Mouse (Mus musculus): ENCODE measurements around the gene Gm128. TPM values are rescaled to one million over a fixed set of nuclear protein-coding genes. Genes with fewer than 3 reads are reported as not detected.

Gene Gm128
- polyA plus RNA-seq (2016; fragmentation: Nextera tagmentation; extraction: Ambion mirVana), result 0.65 and 0.92 TPM in 2 replicates

DNA sequence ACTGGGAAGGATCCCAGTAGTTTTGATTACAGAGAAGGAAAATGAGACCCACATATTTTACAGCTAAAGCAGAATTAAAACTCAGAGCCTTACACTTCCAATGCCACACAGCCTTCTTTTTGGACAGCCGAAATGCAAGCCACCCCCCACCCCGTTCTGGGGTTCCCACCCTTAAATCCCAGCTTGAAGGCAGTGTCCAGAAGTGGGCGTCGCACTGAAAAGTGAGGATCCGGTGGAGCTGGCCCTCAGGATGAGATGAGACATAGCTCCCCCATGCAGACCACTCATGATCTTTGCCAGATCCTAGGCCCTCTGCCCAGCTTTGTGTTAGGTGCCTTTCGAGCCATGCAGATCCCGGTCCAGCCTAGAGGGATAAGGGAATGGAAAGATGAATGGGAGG lies at the start of gene Gm128:
Gene Gm128, minus strand, starts transcription at position 101 of the 400 bp plus-strand sequence.
- H3K36me3 ChIP-seq, result peaks cover 31% of the 10 kb centered on the region
- H3K9me3 ChIP-seq (replicated peaks), result no peaks in the 10 kb centered on the region
- peaks cover 17% of the 10 kb centered on the region for H3K4me1 ChIP-seq
- H3K27ac ChIP-seq, result peak within 1 kb of the TSS; percentile 67
- no peaks in the 10 kb centered on the region for H3K27me3 ChIP-seq (ENCODE audit: low read depth, poor library complexity, severe bottlenecking)
- 80% methylated on average over 7 of the region's 7 CpGs for WGBS
- no peak for DNase-seq (ENCODE audit: low spot score)
- peak within 1 kb of the TSS; percentile 36 for H3K4me3 ChIP-seq

DNA sequence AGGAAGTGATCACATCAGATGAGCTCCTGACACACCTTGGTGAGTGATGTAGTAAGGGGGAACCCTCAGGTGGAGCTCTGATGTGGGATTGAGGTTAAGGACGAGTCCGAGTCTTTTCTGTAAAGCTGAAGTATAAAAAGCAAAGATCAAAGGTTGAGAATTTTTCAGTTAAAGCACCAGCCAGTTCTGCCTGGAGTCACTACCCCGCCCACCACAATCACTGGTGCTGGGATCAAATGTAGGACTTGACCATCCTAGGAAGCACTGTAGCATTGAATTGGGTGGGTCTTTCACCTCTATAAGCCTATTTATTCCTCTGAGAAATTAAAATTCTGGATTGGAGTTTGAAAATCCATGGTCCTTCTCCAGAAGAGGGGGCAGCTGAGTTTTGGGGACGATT lies 49.6 kb upstream of the Gm128 start:
- WGBS, result 88% methylated on average over 4 of the region's 4 CpGs
- no peak for DNase-seq (ENCODE audit: low spot score)
- Histone ChIP-seq H3K27me3 (ENCODE audit: low read depth, poor library complexity, severe bottlenecking) (no peaks in the 10 kb centered on the region), H3K4me1 (0 out of 2 replicates have a peak, but pooled peaks cover 4% of the 10 kb centered on the region), H3K27ac (no peak overlapping the region), H3K4me3 (no peak overlapping the region), H3K36me3 (peaks cover 72% of the 10 kb centered on the region), H3K9me3 (replicated peaks) (no peaks in the 10 kb centered on the region)

DNA sequence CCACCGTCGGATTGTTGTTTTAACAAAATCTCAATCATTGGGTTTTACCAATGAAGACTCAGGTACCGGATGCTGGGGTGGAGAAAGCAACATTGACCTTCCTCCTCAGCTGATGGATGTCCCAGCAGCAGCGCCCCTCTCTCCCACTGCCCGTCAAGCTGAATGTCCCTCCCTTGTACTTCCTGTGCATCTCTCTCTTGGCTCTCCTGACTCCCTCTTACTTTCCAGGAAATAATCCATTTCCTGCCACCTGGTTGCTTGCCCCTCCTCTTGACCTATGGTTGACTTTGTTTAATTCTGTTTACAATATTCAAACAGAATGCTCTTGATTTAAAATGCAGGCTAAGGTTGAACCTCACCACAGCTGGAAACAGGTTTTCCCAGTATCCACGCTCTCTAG lies 48.8 kb upstream of the Gm128 start:
- H3K4me3 ChIP-seq, result no peak overlapping the region
- no peaks in the 10 kb centered on the region for H3K4me1 ChIP-seq
- H3K27ac ChIP-seq, result no peak overlapping the region
- H3K27me3 ChIP-seq (ENCODE audit: low read depth, poor library complexity, severe bottlenecking), result no peaks in the 10 kb centered on the region
- H3K36me3 ChIP-seq, result peaks cover 65% of the 10 kb centered on the region
- WGBS, result 79% methylated on average over 6 of the region's 6 CpGs
- no peak for DNase-seq (ENCODE audit: low spot score)
- no peaks in the 10 kb centered on the region for H3K9me3 ChIP-seq (replicated peaks)

DNA sequence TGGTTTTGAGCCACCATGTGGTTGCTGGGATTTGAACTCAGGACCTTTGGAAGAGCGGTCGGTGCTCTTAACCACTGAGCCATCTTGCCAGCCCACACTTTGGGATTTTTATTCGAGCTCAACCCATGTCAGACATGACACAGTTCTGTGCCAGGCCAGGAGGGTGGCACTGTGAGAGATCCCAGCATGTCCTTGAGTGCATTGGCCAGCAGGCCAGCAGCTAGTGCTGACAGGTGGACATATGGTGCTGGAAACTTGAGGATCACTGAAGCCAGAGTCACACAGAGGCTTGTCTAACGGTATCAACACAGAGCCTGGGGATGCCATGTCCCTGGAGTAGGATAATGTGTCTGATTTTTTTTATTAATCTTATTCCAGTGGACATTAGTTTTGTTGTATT lies 48.0 kb upstream of the Gm128 start:
- Histone ChIP-seq H3K9me3 (replicated peaks) (no peaks in the 10 kb centered on the region), H3K4me3 (no peak overlapping the region), H3K27ac (no peak overlapping the region), H3K4me1 (peaks cover 5% of the 10 kb centered on the region), H3K36me3 (peaks cover 58% of the 10 kb centered on the region), H3K27me3 (ENCODE audit: low read depth, poor library complexity, severe bottlenecking) (no peaks in the 10 kb centered on the region)
- DNase-seq (ENCODE audit: low spot score), result no peak
- 94% methylated on average over 4 of the region's 4 CpGs for WGBS

DNA sequence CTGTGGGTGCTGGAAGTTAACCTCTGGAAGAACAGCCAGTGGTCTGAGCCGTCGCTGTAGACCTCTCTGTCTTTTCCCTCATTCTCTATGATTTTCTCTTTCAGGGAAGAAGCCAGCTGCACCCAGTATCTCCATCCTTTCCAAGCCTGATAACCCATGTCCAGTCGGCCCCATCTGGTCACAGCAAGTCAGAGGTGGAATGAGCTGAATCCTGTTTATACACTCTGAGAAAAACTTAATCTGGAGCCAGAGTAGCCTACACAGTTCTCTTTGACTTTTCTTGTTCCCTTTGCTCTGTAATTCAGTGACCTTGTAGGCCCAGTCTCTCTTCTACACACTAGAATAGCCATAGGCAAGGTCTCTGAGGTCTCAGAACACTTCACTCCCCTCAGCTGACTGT lies 46.1 kb upstream of the Gm128 start:
- H3K36me3 ChIP-seq, result peaks cover 40% of the 10 kb centered on the region
- no peak overlapping the region for H3K27ac ChIP-seq
- no peaks in the 10 kb centered on the region for H3K27me3 ChIP-seq (ENCODE audit: low read depth, poor library complexity, severe bottlenecking)
- no peak for DNase-seq (ENCODE audit: low spot score)
- no peak overlapping the region for H3K4me3 ChIP-seq
- peaks cover 15% of the 10 kb centered on the region for H3K4me1 ChIP-seq
- 90% methylated on average over 3 of the region's 3 CpGs for WGBS
- H3K9me3 ChIP-seq (replicated peaks), result no peaks in the 10 kb centered on the region

DNA sequence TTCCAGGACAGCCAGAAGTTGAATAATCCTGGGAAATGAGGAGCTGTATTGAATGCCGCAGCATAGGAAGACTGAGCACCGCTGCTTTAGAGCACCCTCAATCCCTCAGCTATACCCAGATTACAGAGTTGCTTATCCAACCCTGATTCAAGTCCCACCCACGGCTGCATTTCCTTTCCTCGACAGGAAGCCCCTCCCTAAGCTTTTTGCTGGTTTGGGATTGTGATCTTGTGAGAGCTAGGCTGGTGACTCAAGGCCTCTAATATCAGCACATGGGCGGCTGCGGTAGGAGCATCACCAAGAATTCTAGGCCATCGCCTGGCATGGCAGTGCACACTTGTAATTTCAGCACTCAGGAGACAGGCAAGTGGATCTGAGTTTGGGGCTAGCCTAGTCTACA lies 45.1 kb upstream of the Gm128 start:
- Histone ChIP-seq H3K9me3 (replicated peaks) (no peaks in the 10 kb centered on the region), H3K27me3 (ENCODE audit: low read depth, poor library complexity, severe bottlenecking) (no peaks in the 10 kb centered on the region), H3K4me3 (no peak overlapping the region), H3K4me1 (peaks cover 22% of the 10 kb centered on the region), H3K27ac (no peak overlapping the region), H3K36me3 (peaks cover 32% of the 10 kb centered on the region)
- 90% methylated on average over 7 of the region's 7 CpGs for WGBS
- no peak for DNase-seq (ENCODE audit: low spot score)

DNA sequence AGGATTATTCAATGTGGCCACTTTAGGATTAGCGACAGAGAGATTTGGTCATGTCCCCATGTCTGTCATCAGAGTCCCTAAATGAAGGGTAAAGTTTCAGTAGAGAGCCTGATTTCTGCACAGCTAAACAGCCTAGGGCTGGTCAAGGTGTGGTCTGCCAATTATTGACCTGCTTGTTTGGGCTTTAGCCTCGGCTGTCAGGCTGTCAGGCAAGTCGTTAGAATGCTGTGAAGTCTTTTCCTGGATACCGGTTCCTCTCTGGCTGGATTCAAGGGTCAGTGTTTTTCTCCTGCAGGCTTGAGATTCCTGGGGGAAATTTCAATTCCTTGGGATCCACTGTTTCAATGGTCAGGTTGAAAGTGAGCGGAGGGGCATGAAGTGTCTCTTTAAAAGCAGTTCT lies 44.6 kb upstream of the Gm128 start:
- Histone ChIP-seq H3K4me3 (no peak overlapping the region), H3K9me3 (replicated peaks) (no peaks in the 10 kb centered on the region), H3K27ac (no peak overlapping the region), H3K4me1 (peaks cover 22% of the 10 kb centered on the region), H3K27me3 (ENCODE audit: low read depth, poor library complexity, severe bottlenecking) (no peaks in the 10 kb centered on the region), H3K36me3 (peaks cover 27% of the 10 kb centered on the region)
- DNase-seq (ENCODE audit: low spot score), result no peak
- WGBS, result 67% methylated on average over 5 of the region's 5 CpGs

DNA sequence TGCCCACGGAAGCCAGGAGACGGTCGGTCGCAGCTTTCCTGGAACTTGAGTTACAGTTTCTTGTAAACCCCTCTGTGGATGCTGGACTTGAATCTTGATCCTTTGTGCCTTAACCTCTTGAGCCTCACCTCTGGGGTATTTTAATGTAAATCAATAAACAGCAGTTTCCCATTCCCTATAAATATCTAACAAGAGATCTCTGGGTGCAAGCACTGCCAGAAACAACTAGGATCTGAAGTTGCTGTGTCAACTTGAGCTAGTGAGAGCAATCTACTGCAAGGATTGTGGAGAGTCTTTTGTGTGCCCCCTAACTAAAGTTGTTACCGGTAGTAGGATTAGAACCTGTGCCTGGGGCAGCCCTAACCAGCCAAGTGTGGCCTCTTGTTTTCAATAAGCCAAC lies 44.0 kb upstream of the Gm128 start:
- Histone ChIP-seq H3K4me3 (no peak overlapping the region), H3K27ac (no peak overlapping the region), H3K27me3 (ENCODE audit: low read depth, poor library complexity, severe bottlenecking) (no peaks in the 10 kb centered on the region), H3K36me3 (peaks cover 21% of the 10 kb centered on the region), H3K9me3 (replicated peaks) (no peaks in the 10 kb centered on the region), H3K4me1 (peaks cover 26% of the 10 kb centered on the region)
- 96% methylated on average over 5 of the region's 5 CpGs for WGBS
- no peak for DNase-seq (ENCODE audit: low spot score)

DNA sequence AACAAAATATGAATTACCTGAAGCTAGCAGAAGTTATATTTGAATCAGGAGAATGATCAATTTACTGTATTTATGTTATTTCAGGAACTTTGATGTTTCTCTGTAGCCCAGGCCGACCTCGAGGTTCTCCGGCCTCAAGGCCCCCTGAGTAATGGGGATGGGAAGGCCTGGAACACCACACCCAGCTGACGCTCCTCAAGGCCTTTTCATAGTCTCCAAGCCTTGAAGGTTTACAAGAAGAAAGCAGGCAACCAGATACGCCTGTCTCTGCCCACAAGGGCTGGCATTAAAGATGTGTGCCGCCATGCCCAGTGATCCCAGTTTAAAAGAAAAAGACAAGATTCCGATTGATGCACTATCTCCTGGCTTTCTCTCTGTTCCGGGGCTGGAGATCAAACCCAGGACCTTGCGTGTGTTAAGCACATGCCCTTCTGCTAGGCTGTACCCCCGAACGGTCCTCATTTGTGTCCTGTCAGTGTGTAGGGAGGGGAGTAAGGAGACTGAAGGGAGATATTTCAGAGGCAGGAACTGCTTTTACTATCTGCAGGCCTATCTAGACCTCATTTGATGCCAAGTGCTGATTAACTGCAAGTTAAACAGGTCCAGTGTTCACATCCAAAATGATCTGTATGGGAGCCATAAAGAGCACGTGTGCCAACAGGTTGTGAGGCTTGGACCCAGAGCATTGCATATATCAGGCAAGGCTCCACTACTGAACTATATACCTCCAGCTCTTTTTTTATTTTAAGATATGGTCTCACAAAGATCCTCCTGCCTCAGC lies 43.3 kb upstream of the Gm128 start:
- Histone ChIP-seq H3K27ac (no peak overlapping the region), H3K4me3 (peak overlapping the region; percentile 80)
- DNase-seq (ENCODE audit: low spot score), result no peak

DNA sequence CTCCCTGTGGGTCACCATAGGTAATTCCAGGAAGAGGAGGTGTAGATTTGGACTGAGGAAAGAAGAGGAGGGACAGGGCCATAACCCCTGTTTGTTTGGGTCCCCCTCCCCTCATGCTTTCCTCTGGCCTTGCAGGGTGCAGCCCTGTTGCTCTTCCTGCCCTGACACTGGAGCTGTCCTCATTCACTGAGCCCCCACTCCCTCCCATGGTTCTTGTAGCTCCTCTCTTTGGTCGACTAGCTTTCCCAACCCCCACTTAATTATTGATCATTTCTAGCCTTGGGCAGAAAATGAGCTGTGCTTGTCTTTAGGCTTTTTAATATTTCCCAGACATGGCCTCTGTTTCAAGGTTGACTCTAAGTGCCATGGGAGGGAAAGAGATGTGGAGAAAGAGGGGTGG lies 42.7 kb upstream of the Gm128 start:
- DNase-seq (ENCODE audit: low spot score), result no peak
- H3K27ac ChIP-seq, result peak overlapping the region; percentile 95; the same call in 1 of the 2 replicates
- H3K4me1 ChIP-seq, result peaks cover 26% of the 10 kb centered on the region
- H3K36me3 ChIP-seq, result peaks cover 15% of the 10 kb centered on the region
- H3K9me3 ChIP-seq (replicated peaks), result no peaks in the 10 kb centered on the region
- WGBS, result 36% methylated on average over 1 of the region's 1 CpGs
- H3K4me3 ChIP-seq, result peak overlapping the region; percentile 80
- no peaks in the 10 kb centered on the region for H3K27me3 ChIP-seq (ENCODE audit: low read depth, poor library complexity, severe bottlenecking)

More for the DNA sequence above, 43.3 kb upstream of the Gm128 start:
- Histone ChIP-seq H3K27me3 (ENCODE audit: low read depth, poor library complexity, severe bottlenecking) (no peaks in the 10 kb centered on the region), H3K36me3 (peaks cover 14% of the 10 kb centered on the region), H3K4me1 (peaks cover 26% of the 10 kb centered on the region), H3K9me3 (replicated peaks) (no peaks in the 10 kb centered on the region)
- WGBS, result 90% methylated on average over 12 of the region's 12 CpGs

DNA sequence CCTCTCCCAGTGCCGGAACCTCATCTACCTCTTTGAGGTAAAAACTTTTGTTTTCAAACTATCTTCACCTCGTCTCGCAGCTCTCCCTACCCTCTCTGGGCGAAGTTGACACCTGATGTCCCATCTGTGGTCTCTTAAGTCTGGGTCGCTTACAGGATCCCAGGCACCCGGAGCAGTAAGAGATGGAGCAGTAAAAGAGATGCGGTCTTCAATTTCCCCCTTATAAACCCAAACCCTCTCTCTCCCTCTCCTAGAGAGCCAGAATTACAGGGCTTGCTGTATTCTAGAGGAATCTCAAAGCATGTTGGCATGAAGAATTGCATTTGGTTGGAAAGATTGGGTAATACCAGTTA lies 42.2 kb upstream of the Gm128 start:
- peaks cover 26% of the 10 kb centered on the region for H3K4me1 ChIP-seq
- WGBS, result under 1% methylated on average over 7 of the region's 7 CpGs
- DNase-seq (ENCODE audit: low spot score), result no peak

DNA sequence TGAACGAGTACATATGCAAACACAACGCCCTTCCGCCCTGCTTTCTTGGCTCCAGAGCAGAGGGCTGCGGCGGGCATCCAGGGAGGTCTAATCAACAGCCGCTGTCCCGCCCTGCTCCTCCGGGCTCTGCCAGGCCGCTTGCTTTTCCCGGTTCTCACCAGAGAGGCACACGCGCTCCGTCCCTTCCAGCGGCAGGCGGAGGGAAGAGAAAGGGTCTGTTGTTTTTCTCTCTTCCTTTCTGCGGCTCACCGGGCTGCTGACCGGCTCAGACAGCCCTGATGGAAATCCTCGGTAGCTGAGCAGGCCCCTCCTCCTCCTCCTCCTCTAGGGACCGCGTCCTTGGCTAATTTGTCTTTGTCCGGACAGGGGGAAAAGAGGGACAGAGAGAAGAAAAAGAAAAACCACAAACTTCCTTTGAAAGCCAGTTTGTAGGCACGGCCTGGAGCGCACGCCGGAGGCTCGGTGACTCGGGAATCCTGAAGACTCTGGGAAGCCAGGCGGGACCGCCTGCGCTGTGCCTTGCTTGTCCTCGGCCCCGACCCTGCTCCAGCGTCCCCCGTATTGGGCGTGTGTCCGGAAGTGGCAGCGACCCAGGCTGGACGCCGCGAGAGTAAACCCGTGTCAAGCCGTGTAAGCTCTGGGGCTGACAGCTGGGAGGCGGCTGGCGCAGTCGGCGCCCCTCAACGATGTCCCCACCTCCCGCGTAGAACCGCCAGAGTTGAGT lies 41.6 kb upstream of the Gm128 start:
- peaks cover 26% of the 10 kb centered on the region for H3K4me1 ChIP-seq
- under 1% methylated on average over 51 of the region's 51 CpGs for WGBS
- H3K27ac ChIP-seq, result peak overlapping the region; percentile 95
- no peaks in the 10 kb centered on the region for H3K27me3 ChIP-seq (ENCODE audit: low read depth, poor library complexity, severe bottlenecking)
- peaks cover 11% of the 10 kb centered on the region for H3K36me3 ChIP-seq
- no peaks in the 10 kb centered on the region for H3K9me3 ChIP-seq (replicated peaks)
- peak overlapping the region; percentile 80 for H3K4me3 ChIP-seq
- DNase-seq (ENCODE audit: low spot score), result peak; percentile 85

More for the DNA sequence above, 42.2 kb upstream of the Gm128 start:
- H3K27ac ChIP-seq, result peak overlapping the region; percentile 95
- no peaks in the 10 kb centered on the region for H3K9me3 ChIP-seq (replicated peaks)
- H3K27me3 ChIP-seq (ENCODE audit: low read depth, poor library complexity, severe bottlenecking), result no peaks in the 10 kb centered on the region
- peaks cover 14% of the 10 kb centered on the region for H3K36me3 ChIP-seq
- H3K4me3 ChIP-seq, result peak overlapping the region; percentile 80

DNA sequence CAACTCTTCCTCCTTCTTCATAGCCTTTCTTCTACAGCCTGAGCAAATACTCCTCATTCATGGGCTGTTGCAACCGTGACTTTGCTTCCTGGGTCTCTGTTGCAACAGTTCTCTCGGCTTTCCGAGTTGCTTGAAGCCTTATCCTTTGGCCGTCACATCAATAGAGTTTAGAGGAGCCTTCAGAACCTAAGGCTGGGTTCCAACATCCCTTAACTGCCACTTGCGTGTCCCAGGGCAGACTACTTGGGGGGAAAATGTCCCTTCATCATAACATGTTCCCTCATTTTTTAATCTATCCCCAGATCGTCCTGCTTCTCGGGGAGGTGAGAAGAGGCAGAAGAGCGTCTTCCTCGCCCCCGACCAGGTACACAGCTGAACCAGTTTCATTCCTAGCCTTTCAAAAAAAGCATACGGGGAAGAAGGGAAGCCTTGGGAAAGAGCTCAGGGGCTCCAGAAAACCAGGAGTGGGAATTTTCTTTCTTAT lies 41.0 kb upstream of the Gm128 start:
- DNase-seq (ENCODE audit: low spot score), result no peak
- no peaks in the 10 kb centered on the region for H3K9me3 ChIP-seq (replicated peaks)
- H3K4me3 ChIP-seq, result peak overlapping the region; percentile 80
- H3K36me3 ChIP-seq, result peaks cover 8% of the 10 kb centered on the region
- no peaks in the 10 kb centered on the region for H3K27me3 ChIP-seq (ENCODE audit: low read depth, poor library complexity, severe bottlenecking)
- H3K27ac ChIP-seq, result peak overlapping the region; percentile 95
- WGBS, result under 1% methylated on average over 11 of the region's 11 CpGs
- peaks cover 26% of the 10 kb centered on the region for H3K4me1 ChIP-seq

All from limb, embryonic 10.5 days (tissue).